Mouse (Mus musculus) left cerebral cortex, postnatal 14 days (tissue): Measurements from ENCODE around the gene Ankrd13a. TPM values are rescaled to one million over a fixed set of nuclear protein-coding genes. Genes with fewer than 3 reads are reported as not detected.

Experiments used
- DNase-seq, 2 experiments: peaks; one replicate each; pipeline ENCODE4 v3.0.0; 2021 to 2022; ENCODE audit warnings: low spot score in 2 of 2, mixed read lengths in 1 of 2
- intact Hi-C: fragments of 180-260 bp; cut with DNase I; formaldehyde crosslinking; loops from one replicate; pipeline ENCODE4 v1.15.1; 2025
- long read RNA-seq, 2 experiments: library from polyadenylated mRNA; stranded (forward); transcript quantifications; one replicate each; pipeline ENCODE4 v2.0.0; 2021
- total RNA-seq, 2 experiments: library from RNA; stranded (reverse); gene quantifications; 2 replicates each; pipeline ENCODE4 v1.2.3; 2021

The Ankrd13a gene
- total RNA-seq, result 10 to 100 TPM; 33.6 to 34.8 TPM
- long read RNA-seq, experiment 1, transcript Ankrd13a-201 (15 exons, 3,717 nt), result major isoform, 27 of 33 reads
- long read RNA-seq, experiment 1, partial matches to known transcripts, result 1 of 33 reads
- long read RNA-seq, experiment 1, other reads (novel, unspliced or antisense), result 5 of 33 reads
- long read RNA-seq, experiment 2, transcript Ankrd13a-201 (15 exons, 3,717 nt), result major isoform, 25 of 27 reads
- long read RNA-seq, experiment 2, partial matches to known transcripts, result 1 of 27 reads
- long read RNA-seq, experiment 2, other reads (novel, unspliced or antisense), result 1 of 27 reads

DNA sequence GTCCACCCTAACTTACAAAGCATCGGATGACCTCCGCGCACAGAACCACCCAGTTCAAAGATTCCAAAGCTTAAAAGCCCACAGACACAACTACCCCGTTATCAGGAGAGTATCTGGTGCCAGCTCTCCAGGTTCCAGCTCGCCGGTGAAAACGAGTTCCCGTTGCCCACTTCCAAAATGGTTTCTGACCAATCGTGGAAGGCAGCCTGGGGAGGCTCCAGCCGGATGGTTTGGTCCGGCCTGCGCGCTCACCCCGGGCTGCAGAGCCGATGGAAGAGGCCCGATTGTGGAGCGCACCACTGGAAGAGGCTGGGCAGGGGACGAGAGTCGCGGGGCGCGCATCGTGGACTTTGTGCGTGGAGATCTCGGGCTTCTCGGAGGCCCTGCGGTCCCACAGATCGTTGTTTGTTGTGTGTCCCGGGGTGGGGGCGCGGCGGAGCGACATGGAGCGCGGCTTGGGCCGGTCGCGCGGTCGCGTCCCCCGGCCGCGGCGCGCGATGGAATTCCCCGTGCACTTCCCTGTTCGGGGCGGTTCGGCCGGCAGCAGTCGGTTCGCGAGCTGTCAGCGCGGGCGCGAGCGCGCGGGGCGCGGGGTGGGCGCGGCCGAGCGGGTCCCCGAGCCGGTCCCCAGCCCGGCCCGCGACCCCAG is at the start of gene Ankrd13a:
TSS of gene Ankrd13a (plus strand) at position 275 of the 649 bp plus-strand sequence.
- intact Hi-C loops, result no loop called here
- DNase-seq, result peak; percentile 94 to 95

DNA sequence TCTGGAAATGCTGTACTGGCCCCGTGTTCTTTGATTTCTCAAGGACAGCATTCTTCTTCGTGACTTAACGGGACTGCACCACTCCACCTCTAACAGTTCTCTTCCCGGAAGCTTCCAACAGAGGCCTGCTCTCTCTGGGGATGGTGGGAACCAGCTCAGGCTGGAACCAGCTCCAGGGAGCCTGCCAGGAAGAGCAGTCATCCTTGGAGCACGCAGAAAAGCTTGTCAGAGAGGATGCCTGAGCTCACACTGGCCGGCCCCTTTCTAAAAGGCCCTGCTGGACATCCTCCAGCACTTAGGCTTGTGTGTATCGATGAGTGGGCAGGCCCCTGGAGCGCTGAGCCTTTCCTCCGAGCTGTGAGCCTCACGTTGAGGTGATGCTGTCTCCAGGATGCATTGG is 46.3 kb upstream of the Ankrd13a start:
- DNase-seq, result no peak

GRCm38 (mm10) chr5:114730129-114730528 is 44.3 kb upstream of the Ankrd13a start:
- intact Hi-C loops, result no loop called here
- DNase-seq, result no peak

More for the DNA sequence above, 46.3 kb upstream of the Ankrd13a start:
- intact Hi-C loops, result no loop called here

- no peak for DNase-seq
- intact Hi-C loops, result no loop called here
Observed at GRCm38 (mm10) chr5:114731498-114731897, 43.0 kb upstream of the Ankrd13a start.

- no peak for DNase-seq
- intact Hi-C loops, result no loop called here
Observed at GRCm38 (mm10) chr5:114731969-114732368, 42.5 kb upstream of the Ankrd13a start.

- no peak for DNase-seq
- intact Hi-C loops, result no loop called here
Observed at GRCm38 (mm10) chr5:114733606-114734005, 40.9 kb upstream of the Ankrd13a start.

DNA sequence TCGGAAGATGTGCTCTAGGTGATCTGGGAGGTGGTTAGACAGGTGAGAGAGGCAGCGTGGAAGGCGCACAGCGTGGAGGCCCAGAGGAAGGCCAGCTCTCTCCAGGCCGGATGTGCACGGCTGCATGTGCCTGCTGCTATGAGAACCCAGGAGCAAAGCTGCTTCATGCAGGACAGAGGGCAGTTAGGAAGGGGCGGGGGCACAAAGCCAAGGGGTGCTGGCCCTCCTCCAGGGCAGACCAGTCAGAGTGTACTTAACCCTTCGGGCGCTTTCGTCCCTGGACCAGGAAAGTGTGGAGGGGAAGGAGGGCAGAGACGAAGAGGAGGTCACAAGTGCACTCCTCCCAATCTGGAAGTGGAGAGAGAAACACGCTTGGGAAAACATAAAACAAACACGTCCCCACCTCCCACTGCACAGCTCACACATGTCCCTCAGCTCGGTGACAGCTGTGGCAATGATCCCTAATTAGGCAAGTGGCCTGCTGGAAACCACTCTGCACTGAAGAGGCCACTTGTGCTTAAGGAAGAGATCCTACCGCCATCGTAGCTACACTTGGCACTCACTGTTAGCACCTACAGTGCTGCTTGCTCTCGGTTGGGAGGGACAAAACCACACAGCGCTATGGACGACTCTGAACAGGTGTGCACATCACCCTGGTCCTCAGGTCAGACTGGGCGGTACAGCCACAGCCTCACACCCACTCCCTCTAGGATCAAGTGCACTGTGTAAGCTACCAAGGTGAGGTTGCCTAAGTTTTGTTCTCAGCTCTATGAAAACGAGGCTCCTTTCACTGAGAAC is 37.2 kb upstream of the Ankrd13a start:
- intact Hi-C loops, result no loop called here

DNA sequence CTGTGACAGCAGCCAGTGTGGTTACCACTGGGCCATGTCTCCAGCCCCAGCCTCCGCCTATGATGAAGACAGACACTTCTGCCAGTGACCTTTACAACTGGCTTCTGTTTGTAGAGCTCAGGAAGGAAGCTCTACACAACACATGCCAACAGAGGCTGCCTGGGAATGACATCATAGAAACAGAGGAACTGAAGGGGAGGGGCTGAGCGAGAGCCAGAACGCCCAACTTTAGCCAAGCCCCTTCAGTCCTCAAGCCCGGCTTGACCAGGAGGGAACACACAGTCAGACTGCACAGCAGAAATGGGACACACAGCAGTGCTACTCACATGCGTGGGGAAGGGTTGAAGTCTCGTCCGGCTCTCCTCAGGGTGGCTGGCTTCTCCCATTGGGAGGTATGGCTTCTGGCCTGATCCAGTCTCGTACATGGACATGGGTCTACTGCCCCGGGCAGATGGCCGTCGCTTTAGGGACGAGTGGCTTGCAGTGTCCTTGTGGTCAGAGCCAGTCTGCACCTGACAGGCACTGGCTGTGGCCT is 35.7 kb upstream of the Ankrd13a start:
- intact Hi-C loops, result no loop called here
- DNase-seq, result peak in 1 of 2 experiments; percentile 62

More for the DNA sequence above, 37.2 kb upstream of the Ankrd13a start:
- no peak for DNase-seq

DNA sequence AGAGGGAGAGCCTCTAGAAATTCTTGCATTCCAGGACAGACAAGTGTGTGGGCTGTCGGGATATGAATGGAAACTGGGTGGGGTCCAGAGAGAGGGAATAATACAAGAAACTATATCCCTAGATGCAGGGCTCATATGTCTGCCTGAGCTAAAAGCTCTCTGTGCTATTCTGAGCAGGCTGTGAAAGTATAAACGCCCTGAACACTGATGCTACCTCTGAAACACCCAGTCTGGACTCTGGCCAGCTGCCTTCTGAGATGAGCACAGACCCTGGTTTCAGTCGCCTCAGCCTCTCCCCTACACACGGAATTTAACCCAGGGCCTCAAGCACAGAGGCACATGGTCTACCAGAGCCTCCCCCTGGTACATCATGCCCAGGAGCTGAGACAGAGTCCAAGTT is 33.9 kb upstream of the Ankrd13a start:
- DNase-seq, result peak; percentile 35 to 42
- intact Hi-C loops, result no loop called here

DNA sequence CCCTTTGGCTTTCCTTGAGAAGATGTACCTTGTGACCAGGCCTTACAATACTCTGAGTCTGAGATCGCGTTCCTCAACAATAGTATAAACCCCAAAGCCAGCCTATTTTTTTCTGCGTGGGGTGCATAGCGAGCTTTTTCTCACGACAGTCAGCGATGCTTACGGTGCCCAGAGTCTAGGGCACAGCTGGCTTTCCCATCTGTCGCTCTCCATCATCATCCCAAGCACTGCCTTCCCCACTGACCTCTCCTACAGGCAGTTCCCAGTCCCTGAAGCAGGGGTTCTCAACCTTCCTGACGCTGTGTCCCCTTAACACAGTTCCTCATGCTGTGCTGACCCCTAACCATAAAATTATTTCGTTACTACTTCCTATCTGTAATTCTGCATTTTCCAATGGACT is 31.9 kb upstream of the Ankrd13a start:
- no peak for DNase-seq
- intact Hi-C loops, result no loop called here

DNA sequence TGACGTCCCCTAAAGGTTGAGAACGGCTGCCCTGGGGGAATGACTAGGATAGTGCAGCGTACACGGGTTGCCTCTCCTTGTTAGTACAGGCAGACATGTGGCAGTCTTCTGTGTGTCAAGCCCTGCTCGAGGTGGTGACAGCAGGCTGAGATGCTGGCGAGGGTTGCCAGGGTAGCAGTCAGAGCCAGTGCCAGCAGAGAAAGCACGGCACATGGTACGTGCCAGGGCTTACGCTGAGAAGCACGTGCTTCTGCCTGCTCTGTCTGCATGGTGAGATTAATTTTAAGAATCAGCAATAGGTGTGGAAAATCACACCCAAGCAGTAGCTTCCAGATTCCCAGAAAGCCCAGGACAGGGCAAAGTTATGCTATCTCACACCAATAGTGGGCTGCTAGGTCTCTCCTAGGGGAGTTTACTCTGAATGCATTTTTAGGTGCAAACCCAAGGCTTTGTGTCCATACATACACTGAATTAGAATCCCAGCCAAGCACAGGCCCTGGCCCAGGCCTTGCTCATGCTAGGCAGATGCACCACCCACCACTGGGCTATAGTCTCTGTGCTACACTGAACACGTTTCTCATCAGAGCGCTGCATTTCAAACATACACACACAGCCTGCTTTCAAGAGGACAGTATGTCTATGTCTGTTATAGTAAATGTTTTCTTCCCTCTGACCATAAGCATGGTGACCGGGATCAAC is 31.3 kb upstream of the Ankrd13a start:
- intact Hi-C loops, result no loop called here
- DNase-seq, result peak; percentile 32 to 79

DNA sequence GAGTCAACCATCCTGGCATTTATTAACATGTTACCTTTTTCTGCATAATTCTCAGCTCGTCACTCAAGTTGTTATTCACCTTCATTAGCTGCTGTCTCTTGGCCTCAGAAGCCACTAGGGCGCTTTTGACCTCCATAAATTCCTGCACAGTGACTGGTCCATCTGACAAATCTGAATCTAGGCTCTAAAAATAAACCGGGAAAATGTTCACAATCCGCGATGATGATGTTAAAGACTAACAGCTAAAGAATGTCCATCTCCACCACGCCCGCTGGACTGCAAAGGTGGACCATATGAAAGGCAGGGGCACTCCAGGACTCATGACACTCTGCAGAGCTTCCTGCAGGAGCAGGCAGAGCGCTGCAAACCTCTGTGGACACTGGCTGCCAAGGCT is 30.8 kb upstream of the Ankrd13a start:
- intact Hi-C loops, result no loop called here
- no peak for DNase-seq

DNA sequence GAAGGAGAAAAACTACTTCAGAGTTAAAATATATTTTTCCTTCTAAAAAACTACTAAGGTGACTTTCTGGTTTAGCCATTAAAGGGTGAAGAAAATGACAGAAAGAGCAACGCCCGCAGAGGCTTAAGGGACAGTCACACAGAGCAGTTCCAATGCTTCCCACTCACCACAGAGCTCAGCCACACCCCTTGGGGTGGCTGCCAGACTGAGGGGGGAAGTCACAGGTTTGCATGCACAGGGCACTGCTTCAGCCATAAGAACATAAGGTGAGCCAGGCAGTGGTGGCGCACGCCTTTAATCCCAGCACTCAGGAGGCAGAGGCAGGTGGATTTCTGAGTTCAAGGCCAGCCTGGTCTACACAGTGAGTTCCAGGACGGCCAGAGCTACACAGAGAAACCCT is 28.9 kb upstream of the Ankrd13a start:
- intact Hi-C loops, result no loop called here
- peak in 1 of 2 experiments; percentile 57 for DNase-seq

DNA sequence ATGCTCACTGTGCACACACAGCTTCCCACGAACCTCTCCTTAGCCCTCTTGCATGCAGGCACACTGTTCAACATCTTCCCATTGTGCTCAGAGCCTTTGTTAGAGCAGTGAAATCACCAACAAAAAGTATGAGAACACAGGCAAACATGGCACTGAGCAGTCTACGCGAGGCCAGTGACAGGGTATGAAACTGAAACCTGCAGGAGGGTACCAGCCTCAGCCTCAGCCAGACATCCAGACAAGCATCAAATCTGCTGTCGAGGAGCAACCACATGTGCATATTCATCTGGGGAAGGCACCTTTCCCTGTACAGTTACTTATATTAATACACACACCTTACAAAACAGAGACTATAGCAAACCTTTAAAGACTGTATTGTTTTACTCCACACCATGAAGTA is 27.6 kb upstream of the Ankrd13a start:
- DNase-seq, result no peak

GRCm38 (mm10) chr5:114747521-114747920 is 27.0 kb upstream of the Ankrd13a start:
- intact Hi-C loops, result no loop called here
- DNase-seq, result no peak

More for the DNA sequence above, 27.6 kb upstream of the Ankrd13a start:
- intact Hi-C loops, result no loop called here

DNA sequence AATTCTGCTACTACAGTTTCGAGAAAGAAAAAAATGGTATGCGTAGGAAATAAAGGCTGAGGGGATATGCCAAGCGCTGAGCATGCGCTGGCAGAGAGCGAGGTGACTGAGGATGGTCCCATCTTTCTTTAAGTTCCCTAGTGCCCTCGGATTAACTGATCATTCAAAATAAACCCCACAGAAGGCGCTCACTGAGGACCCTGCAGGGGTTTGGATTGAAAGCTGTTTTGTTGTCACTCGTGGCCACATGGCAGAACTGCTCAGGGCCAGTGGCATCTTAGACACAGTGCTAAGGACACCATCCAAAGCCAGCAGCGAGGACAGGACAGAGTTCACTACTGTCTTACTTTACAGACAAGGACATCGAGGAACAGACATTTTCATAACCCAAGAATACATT is 24.2 kb upstream of the Ankrd13a start:
- intact Hi-C loops, result no loop called here
- no peak for DNase-seq

DNA sequence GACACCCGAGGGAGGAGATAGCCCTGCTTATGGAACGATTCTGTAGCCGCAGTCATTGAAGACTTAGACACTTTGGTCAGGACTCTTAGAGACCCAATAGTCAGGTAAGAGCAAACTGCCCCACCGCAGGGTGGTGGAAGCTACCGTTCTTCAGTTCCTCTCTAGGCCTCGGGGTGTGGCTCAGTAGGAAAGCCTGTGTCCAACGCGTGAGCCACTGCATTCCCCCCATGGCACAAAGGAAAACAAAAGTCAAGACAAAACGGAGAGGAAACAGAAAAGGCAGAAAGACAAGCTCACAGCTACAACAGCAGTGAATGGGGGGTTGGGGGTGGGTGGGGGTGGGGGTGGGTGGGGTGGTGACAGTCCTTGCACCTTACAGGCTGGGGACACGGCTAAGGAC is 22.1 kb upstream of the Ankrd13a start:
- intact Hi-C loops, result no loop called here
- DNase-seq, result no peak

GRCm38 (mm10) chr5:114753384-114753783 is 21.1 kb upstream of the Ankrd13a start:
- intact Hi-C loops, result no loop called here
- DNase-seq, result no peak

GRCm38 (mm10) chr5:114759536-114760090 is 14.9 kb upstream of the Ankrd13a start:
- DNase-seq, result no peak
- intact Hi-C loops, result no loop called here
